Mouse (Mus musculus) thymus, postnatal 4 days (tissue): ENCODE data around the gene Srsf7.
"Not testable (repeated sequence)": the region's sequence is repeated elsewhere in the genome, so short reads cannot be mapped to it uniquely, and the experiment has no call there.

Source experiments
- DNase-seq: peaks from one replicate; pipeline ENCODE4 v3.0.0; 2021

Gene Srsf7

DNA sequence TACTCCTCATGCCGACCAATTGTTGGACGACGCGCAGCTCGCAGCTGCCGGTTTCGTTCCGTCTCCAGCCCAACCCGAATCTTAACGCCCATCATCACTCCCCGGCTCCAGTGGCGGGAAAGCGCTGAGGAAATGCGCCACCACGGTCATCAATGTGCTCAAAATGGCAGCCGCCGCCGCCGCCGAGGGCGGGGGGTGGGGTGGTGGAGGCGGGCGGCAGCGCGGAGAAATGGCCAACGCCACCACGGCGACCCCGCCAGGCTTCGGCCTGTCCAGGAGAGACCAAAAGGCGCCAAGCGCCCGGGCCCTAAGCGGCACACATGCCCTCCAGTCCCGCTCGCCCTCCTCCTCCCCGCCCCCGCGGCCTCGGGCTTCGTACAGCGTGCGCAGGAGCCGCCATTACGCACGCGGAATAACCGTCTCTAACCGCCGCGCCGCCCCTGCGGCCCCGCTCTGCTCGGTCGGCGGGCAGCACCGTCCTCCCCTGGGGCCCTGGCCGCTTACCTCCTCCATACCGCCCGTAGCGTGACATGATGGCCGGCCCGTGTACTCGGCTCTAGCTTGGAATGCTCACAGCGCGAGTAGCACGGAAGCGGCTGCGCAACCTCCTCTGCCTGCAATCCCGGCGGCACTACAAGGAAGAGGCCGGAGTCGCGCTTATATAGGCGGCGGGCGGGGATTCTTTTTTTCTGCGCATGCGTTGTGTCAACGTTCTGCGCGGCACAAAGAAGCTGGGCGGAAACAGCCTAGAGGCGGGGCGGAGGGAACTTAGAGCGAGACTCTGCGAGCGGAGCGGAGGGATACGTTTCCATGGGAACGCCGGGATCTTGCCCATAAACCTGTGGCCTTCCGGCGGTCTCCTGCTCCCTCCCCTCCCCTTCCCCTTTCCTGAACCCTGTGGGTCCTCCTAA is at the start of gene Srsf7, which contains the start of gene Ttc39d:
TSS of gene Srsf7 (minus strand) at position 637 of the 911 bp plus-strand sequence.
TSS of gene Ttc39d (plus strand) at position 790 of the 911 bp plus-strand sequence.
- DNase-seq = peak; percentile 98

DNA sequence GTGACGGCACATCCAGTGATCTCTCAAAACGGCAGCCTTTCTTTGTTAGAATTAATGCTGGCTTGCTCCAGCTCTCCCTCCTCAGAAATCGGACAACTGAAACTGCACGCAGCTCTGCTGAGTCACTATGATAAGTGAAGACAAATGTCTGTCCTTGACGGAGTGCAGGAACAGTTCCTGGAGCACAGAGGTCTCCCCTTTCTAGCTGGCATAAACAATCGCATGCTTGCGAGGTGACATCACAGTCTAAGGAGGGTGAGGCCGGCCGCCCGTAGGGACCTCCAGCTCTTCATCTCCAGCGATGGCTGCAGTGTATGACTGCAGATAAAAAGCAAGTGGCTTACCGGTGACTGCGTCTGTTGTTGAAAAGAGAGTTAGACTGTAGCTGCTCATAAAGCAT is 48.1 kb upstream of the Srsf7 start:
- DNase-seq = no peak

- no peak for DNase-seq
These were observed 47.3 kb upstream of the Srsf7 start for GRCm38 (mm10) chr17:80254421-80254820.

GRCm38 (mm10) chr17:80252757-80253525 is 45.8 kb upstream of the Srsf7 start:
- DNase-seq = no peak

DNA sequence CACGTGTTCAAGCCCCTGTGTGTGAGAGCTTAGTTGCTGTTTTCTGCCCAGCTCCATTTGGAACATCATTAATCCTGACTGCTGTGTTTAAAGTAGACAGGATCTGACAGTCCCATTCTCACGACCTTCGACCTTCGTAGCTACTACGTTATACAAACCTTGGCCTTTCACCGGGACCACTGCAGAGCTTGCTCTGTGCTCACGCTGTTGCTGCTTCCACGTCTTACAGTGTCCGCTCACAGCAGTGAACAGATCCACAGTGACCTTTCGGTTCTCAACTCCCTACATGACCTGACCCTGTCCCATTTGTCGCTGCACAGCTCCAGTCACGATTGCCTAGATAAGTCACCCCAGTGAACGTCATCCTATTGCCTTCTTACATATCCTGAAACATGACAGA is 36.0 kb upstream of the Srsf7 start:
- DNase-seq = no peak

- no peak for DNase-seq
These were observed 34.5 kb upstream of the Srsf7 start for GRCm38 (mm10) chr17:80241594-80241993.

GRCm38 (mm10) chr17:80237475-80237874 is 30.4 kb upstream of the Srsf7 start:
- DNase-seq = no peak

GRCm38 (mm10) chr17:80236805-80237204 is 29.7 kb upstream of the Srsf7 start:
- DNase-seq = no peak

GRCm38 (mm10) chr17:80235477-80235876 is 28.4 kb upstream of the Srsf7 start:
- no peak for DNase-seq

- DNase-seq = no peak
These were observed 27.3 kb upstream of the Srsf7 start for GRCm38 (mm10) chr17:80234376-80234775.

DNA sequence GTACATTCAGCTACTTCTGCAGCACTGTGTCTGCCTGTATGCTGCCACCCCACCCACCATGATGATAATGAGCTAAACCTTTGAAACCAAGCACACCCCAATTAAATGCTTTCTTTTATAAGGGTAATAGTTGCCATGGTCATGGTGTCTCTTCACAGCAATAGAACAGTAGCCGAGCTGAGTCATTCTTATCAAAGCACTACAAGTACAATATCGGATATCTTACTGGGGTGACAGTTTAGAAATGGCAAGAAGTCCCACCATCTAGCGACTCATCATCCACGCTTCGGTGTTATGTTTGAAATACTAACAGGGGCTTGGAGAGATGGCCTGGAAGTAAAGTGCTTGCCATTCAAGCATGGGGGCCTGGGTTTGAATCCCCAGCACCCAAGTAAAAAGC is 26.7 kb upstream of the Srsf7 start:
- DNase-seq = no peak

GRCm38 (mm10) chr17:80229396-80229795 is 22.3 kb upstream of the Srsf7 start:
- DNase-seq = no peak

GRCm38 (mm10) chr17:80225142-80225541 is 18.0 kb upstream of the Srsf7 start:
- not testable (repeated sequence) for DNase-seq

DNA sequence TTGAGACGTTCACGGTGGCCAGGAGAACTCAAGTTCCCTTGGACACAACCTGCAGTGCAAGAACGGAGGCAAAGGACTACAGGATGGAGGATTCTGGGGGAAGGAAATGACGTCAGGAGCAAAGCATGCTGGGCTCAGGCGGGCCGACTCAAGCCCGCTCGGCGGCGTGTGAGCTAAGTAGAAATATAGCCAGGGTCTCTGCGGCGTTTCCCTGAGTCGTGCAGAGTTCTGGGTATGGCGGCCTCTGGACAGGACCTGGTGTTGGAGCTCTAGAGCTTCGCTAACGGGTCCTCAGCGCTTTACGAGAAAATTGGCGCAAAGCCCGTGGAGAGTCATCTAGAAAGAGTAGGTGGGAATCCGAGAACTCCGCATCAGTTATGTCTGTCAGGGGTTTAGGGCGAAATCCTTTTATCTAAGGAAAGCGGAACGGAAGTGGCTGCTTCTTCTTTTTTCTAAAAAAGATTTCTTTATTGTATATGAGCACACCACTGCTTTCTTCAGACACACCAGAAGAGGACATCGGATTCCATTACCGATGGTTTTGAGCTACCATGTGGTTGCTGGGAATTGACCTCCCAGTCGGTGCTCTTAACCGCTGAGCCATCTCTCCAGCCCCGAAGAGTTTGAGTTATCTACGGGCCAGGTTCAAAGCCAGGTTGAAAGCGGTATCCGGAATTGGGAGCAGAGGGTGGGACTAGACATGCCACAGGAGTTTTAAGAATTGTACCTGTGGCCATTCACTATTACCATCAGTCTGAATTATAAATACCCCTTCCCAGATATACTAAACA is 17.4 kb upstream of the Srsf7 start, which contains the start of gene Gemin6:
TSS of gene Gemin6 (plus strand) at position 116 of the 791 bp plus-strand sequence.
- peak; percentile 84 for DNase-seq

DNA sequence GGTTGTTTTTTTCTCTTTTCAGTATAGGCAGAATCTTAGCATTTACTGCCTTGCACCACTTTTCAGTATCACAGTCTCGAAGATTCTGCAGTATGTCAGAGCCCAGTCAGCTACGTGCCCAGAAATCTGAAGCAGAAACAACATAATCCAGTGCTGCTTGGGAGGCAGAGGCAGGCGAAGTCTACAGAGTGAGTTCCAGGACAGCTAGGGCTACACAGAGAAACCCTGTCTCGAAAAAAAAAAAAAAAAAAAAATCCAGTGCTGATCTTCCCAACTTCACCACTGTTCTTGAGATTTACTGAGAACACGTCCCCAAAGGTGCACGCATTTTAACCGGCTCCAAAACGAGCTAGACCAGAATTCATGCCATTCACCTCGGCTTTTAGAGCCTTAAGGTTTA is 16.7 kb upstream of the Srsf7 start:
- DNase-seq = no peak

DNA sequence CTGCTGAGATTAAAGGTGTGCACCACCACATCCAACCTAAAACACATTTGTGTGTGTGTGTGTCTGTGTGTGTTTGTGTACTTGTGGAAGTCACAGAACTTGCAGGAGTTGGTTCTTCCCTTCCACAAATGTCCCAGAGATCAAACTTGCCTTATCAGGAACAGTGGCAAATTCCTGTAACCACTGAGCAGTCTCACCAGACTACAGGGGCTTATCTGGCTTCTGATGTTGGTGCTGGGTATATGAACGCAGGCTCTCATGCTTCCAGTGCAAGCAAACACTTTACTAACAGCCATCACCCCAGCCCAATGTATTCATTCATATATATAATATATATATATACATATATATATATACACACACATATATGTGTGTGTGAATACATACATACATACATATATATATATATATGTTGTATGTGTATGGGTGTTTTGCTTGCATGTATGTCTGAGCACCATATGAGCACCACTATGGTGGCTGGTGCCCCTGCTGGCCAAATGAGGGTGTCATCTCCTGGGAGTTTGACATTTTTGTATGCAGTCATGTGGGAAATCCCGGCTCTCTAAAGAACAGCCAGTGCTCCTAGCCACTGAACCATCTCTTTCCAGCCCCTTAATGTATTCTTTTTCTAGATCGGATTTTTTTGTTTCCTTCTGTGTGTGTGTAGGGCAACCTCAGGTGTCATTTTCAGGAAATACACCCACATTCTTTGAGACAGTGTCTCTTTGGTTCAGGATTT is 15.0 kb upstream of the Srsf7 start:
- peak; percentile 68 for DNase-seq

- no peak for DNase-seq
These were observed 14.1 kb upstream of the Srsf7 start for GRCm38 (mm10) chr17:80221202-80221601.

GRCm38 (mm10) chr17:80220131-80220530 is 13.0 kb upstream of the Srsf7 start:
- no peak for DNase-seq

GRCm38 (mm10) chr17:80213998-80214397 is 6.9 kb upstream of the Srsf7 start:
- not testable (repeated sequence) for DNase-seq

GRCm38 (mm10) chr17:80206301-80206670 is 821 bp downstream of the Srsf7 start:
- DNase-seq = peak; percentile 75

DNA sequence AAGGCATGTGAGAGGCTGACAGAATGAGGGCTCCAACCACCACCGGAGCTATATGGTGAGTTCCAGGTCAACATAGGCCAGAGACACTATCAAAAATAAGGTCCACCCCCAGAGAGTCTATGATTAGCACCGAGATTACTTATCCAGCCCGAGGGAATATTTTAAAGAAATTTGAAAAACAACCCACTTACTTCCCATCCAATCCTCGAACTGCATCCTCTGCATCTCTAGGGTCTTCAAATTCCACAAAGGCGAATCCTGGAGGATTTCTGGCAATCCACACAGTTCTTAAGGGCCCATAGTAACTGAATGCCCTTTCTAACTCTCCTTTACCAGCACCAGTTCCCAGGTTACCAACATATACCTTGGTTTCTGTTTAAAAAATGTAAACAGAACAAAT is 1.4 kb downstream of the Srsf7 start:
- DNase-seq = no peak

GRCm38 (mm10) chr17:80199160-80199778 is 7.8 kb downstream of the Srsf7 start:
- no peak for DNase-seq
